Mouse (Mus musculus) forebrain, embryonic 11.5 days (tissue): Measurements from ENCODE around the gene Slc12a9. TPM values are rescaled to one million over a fixed set of nuclear protein-coding genes. Genes with fewer than 3 reads are reported as not detected.

Experiments
- ATAC-seq: fragments of 200-750 bp; cut with Nextera tagmentation; replicated peaks from 2 replicates; pipeline ENCODE4 v1.8.0; 2017; ENCODE audit warnings: moderate TSS enrichment; ENCODE audit not compliant: low FRiP score
- DNase-seq: peaks from one replicate; pipeline ENCODE4 v3.0.0-alpha.2; 2017; ENCODE audit warnings: low spot score
- H3K27ac ChIP-seq: fragments of 300-500 bp; sonication (generic); 2 replicates; pipeline ENCODE4 v1.5.1; 2014; ENCODE audit warnings: low read depth, low read length
- H3K27me3 ChIP-seq: fragments of 300-500 bp; sonication (generic); 2 replicates; pipeline ENCODE4 v1.6.1; 2014; ENCODE audit warnings: mild to moderate bottlenecking, low read length, mixed read lengths; ENCODE audit not compliant: control insufficient read depth, insufficient read depth
- H3K36me3 ChIP-seq: fragments of 300-500 bp; sonication (generic); 2 replicates; pipeline ENCODE4 v1.6.1; 2014; ENCODE audit warnings: mild to moderate bottlenecking, low read length, moderate library complexity, mixed read lengths; ENCODE audit not compliant: control insufficient read depth, insufficient read depth
- H3K4me1 ChIP-seq: fragments of 300-500 bp; sonication (generic); replicated peaks from 2 replicates; pipeline ENCODE4 v1.6.1; 2014; ENCODE audit warnings: low read length, mixed read lengths; ENCODE audit not compliant: control insufficient read depth, insufficient read depth
- H3K4me2 ChIP-seq: fragments of 300-500 bp; sonication (generic); 2 replicates; pipeline ENCODE4 v1.6.1; 2014; ENCODE audit warnings: low read depth, mild to moderate bottlenecking, low read length, moderate library complexity, mixed read lengths; ENCODE audit not compliant: severe bottlenecking
- H3K4me3 ChIP-seq: fragments of 300-500 bp; sonication (generic); 2 replicates; pipeline ENCODE4 v1.5.1; 2014; ENCODE audit warnings: low read depth, low read length
- H3K9ac ChIP-seq: fragments of 300-500 bp; sonication (generic); 2 replicates; pipeline ENCODE4 v1.6.1; 2014; ENCODE audit warnings: low read length
- H3K9me3 ChIP-seq: fragments of 300-500 bp; sonication (generic); 2 replicates; pipeline ENCODE4 v1.6.1; 2016; ENCODE audit warnings: low read length, mixed read lengths; ENCODE audit not compliant: control insufficient read depth
- WGBS: fragments of 180-500 bp; shearing (Covaris S2); extraction: QIAGEN DNeasy Blood & Tissue Kit; methylation state at CpG from one replicate; pipeline ENCODE4 v1.1.7; 2014; 5-methylcytosine and 5-hydroxymethylcytosine counted together
- polyA plus RNA-seq: library from polyadenylated mRNA; unstranded; fragments of >200 nt; fragmentation: Nextera tagmentation; extraction: Ambion mirVana; gene quantifications from 2 replicates; pipeline ENCODE4 v1.2.1, GENCODE M21; 2014

Slc12a9 gene
- polyA plus RNA-seq, 1 experiment from 2014 or later = 10.5 TPM

GRCm38 (mm10) chr5:137349384-137350204 lies 16.2 kb upstream of the Slc12a9 start, which contains the start of gene Ephb4:
Ephb4 (plus strand) TSS chr5:137350109.
- ATAC-seq = peak; percentile 93
- WGBS = 1% methylated on average over 32 of the region's 32 CpGs
- H3K9ac ChIP-seq = peak within 1 kb of the TSS; percentile 97

GRCm38 (mm10) chr5:137348482-137349383 lies 15.3 kb upstream of the Slc12a9 start:
- Histone ChIP-seq H3K27ac (peak overlapping the region; percentile 74), H3K9ac (peak overlapping the region; percentile 97), H3K4me3 (peak overlapping the region; percentile 88), H3K27me3 (no peaks in the 10 kb centered on the region), H3K36me3 (no peaks in the 10 kb centered on the region; the same call in 1 of the 2 replicates), H3K9me3 (no peaks in the 10 kb centered on the region), H3K4me2 (peak overlapping the region; percentile 90), H3K4me1 (peaks cover 22% of the 10 kb centered on the region)
- WGBS = under 1% methylated on average over 33 of the region's 33 CpGs
- DNase-seq (peak; percentile 76), ATAC-seq (0 out of 2 replicates have a peak, but pooled peaks have one; percentile 9)

More at GRCm38 (mm10) chr5:137349384-137350204, 16.2 kb upstream of the Slc12a9 start, which contains the start of gene Ephb4:
- Histone ChIP-seq H3K27me3 (no peaks in the 10 kb centered on the region), H3K4me1 (peaks cover 22% of the 10 kb centered on the region), H3K4me3 (peak within 1 kb of the TSS; percentile 88), H3K36me3 (peaks cover 2% of the 10 kb centered on the region; the same call in 1 of the 2 replicates), H3K4me2 (peak within 1 kb of the TSS; percentile 90), H3K9me3 (no peaks in the 10 kb centered on the region), H3K27ac (peak within 1 kb of the TSS; percentile 81)
- peak; percentile 97 for DNase-seq

- ATAC-seq (no peak), DNase-seq (no peak)
- WGBS = 18% methylated on average over 7 of the region's 7 CpGs
- Histone ChIP-seq H3K4me1 (peaks cover 22% of the 10 kb centered on the region), H3K9ac (no peak overlapping the region), H3K27me3 (no peaks in the 10 kb centered on the region), H3K9me3 (no peaks in the 10 kb centered on the region), H3K4me3 (no peak overlapping the region), H3K27ac (no peak overlapping the region), H3K4me2 (peak overlapping the region; percentile 90), H3K36me3 (no peaks in the 10 kb centered on the region)
Measured at GRCm38 (mm10) chr5:137347856-137348255, 14.5 kb upstream of the Slc12a9 start.

DNA sequence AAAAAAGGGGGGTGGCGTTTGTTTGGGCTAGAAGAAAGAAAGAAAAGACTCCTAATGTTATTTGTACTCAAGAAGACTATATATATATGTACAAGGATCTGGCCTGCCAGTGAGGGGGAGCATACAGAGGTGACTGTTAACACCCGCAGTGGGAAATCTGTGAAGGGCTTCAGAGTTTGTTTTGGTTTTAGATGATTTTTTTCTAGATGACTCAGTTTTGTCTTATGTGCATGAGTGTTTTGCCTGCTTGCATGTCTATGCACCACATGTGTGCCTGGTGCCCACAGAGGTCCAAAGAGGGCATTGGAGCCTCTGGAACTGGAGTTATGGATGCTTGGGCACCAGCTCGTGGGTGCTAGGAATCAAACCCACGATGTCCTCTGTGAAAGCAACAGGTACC lies 13.6 kb upstream of the Slc12a9 start:
- no peaks in the 10 kb centered on the region for H3K36me3 ChIP-seq
- H3K9me3 ChIP-seq = no peaks in the 10 kb centered on the region
- H3K27ac ChIP-seq = no peak overlapping the region
- no peak for ATAC-seq
- no peak overlapping the region for H3K4me2 ChIP-seq
- H3K27me3 ChIP-seq = no peaks in the 10 kb centered on the region
- H3K4me1 ChIP-seq = peaks cover 13% of the 10 kb centered on the region
- H3K4me3 ChIP-seq = no peak overlapping the region
- WGBS = 88% methylated on average over 4 of the region's 4 CpGs
- no peak for DNase-seq
- H3K9ac ChIP-seq = no peak overlapping the region

GRCm38 (mm10) chr5:137346388-137346787 lies 13.0 kb upstream of the Slc12a9 start:
- ATAC-seq (no peak), DNase-seq (no peak)
- Histone ChIP-seq H3K36me3 (no peaks in the 10 kb centered on the region), H3K27ac (no peak overlapping the region), H3K27me3 (no peaks in the 10 kb centered on the region), H3K4me2 (no peak overlapping the region), H3K9ac (no peak overlapping the region), H3K4me1 (peaks cover 13% of the 10 kb centered on the region), H3K9me3 (no peaks in the 10 kb centered on the region), H3K4me3 (no peak overlapping the region)
- 71% methylated on average over 1 of the region's 1 CpGs for WGBS

DNA sequence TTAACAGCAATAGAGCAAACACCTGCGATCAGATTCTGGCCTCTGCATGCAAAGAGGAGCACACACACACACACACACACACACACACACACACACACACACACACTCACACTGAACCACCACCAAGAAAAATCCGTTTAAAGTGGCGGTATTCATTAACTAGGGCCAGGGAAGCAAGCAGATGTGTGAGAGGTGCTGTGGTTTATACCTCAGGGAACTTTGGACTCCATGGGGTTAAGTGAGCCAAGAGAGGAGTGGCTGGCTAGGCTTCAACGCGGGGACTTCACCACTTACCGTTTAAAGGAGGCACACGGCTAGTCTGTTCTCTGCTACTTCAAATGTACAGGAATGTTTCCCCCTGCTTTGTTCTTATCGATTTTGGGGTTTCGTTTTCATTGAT lies 12.4 kb upstream of the Slc12a9 start:
- ATAC-seq = no peak
- no peaks in the 10 kb centered on the region for H3K36me3 ChIP-seq
- no peak overlapping the region for H3K27ac ChIP-seq
- WGBS = 25% methylated on average over 9 of the region's 9 CpGs
- H3K4me1 ChIP-seq = peaks cover 13% of the 10 kb centered on the region
- no peak overlapping the region for H3K4me3 ChIP-seq
- DNase-seq = no peak
- no peak overlapping the region for H3K9ac ChIP-seq
- no peaks in the 10 kb centered on the region for H3K27me3 ChIP-seq
- no peaks in the 10 kb centered on the region for H3K9me3 ChIP-seq
- no peak overlapping the region for H3K4me2 ChIP-seq

- peaks cover 22% of the 10 kb centered on the region for H3K4me1 ChIP-seq
- no peak overlapping the region for H3K4me3 ChIP-seq
- no peaks in the 10 kb centered on the region for H3K36me3 ChIP-seq
- H3K9ac ChIP-seq = no peak overlapping the region
- no peaks in the 10 kb centered on the region for H3K9me3 ChIP-seq
- ATAC-seq = no peak
- H3K27me3 ChIP-seq = no peaks in the 10 kb centered on the region
- H3K27ac ChIP-seq = no peak overlapping the region
- no peak for DNase-seq
- H3K4me2 ChIP-seq = no peak overlapping the region
Measured at GRCm38 (mm10) chr5:137343869-137344268, 10.5 kb upstream of the Slc12a9 start.

DNA sequence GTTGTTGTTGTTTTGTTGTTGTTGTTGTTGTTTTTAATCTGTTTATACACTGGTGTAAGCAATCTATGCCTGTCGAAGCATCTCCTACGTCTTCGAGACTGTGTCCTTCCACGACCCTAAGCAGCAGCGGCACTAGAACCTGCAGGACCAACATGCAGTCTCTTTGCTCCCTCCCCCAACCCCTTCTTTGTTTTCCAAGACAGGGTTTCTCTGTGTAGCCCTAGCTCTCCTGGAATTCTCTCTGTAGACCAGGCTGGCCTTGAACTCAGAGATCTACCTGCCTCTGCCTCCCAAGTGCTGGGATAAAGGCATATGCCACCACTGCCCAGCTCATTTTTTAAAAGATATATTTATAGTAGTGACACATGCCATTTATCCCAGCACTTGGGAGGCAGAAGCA lies 10.0 kb upstream of the Slc12a9 start:
- DNase-seq (no peak), ATAC-seq (no peak)
- H3K27me3 ChIP-seq = no peaks in the 10 kb centered on the region
- no peak overlapping the region for H3K4me2 ChIP-seq
- peaks cover 17% of the 10 kb centered on the region for H3K4me1 ChIP-seq
- H3K9ac ChIP-seq = no peak overlapping the region
- no peaks in the 10 kb centered on the region for H3K36me3 ChIP-seq
- H3K9me3 ChIP-seq = no peaks in the 10 kb centered on the region
- WGBS = 96% methylated on average over 5 of the region's 5 CpGs
- no peak overlapping the region for H3K4me3 ChIP-seq
- H3K27ac ChIP-seq = no peak overlapping the region
